Mouse (Mus musculus): ENCODE measurements around the gene Cdc16. TPM values are rescaled to one million over a fixed set of nuclear protein-coding genes. Genes with fewer than 3 reads are reported as not detected.

The Cdc16 gene
- total RNA-seq, 2 experiments from 2014 or later: 31.9 to 33.6 TPM

- intact Hi-C loops (cut with DNase I): loop anchor here (5.0 kb wide), 1 partner anchor 94 kb away; no protein-coding TSS in a partner anchor
- no peak for DNase-seq
Observed at GRCm38 (mm10) chr8:13793746-13794101, 36.2 kb downstream of the Cdc16 start.

- DNase-seq: no peak
- intact Hi-C loops (cut with DNase I): no loop called here
Observed at GRCm38 (mm10) chr8:13797676-13798075, 40.2 kb downstream of the Cdc16 start.

DNA sequence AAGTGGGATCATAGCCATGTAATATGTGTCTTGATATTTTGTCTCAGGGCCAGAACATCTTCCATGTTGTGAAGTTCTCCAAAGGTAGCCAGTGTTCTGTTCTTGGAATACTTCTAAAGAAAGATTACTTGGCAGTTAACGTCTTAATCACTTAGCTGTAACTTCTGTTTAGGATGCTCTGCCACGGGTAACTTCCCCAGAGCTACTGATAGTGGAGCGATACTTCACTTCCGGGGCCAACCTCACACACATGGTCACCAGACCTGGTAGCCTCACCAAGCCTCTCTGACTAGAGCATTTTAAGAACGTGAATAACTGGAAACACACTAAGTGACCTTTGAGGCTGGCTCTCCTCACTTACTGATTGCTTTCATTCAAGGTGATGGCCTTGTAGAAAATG, 42.1 kb downstream of the Cdc16 start:
- intact Hi-C loops (cut with DNase I): no loop called here
- DNase-seq: no peak

DNA sequence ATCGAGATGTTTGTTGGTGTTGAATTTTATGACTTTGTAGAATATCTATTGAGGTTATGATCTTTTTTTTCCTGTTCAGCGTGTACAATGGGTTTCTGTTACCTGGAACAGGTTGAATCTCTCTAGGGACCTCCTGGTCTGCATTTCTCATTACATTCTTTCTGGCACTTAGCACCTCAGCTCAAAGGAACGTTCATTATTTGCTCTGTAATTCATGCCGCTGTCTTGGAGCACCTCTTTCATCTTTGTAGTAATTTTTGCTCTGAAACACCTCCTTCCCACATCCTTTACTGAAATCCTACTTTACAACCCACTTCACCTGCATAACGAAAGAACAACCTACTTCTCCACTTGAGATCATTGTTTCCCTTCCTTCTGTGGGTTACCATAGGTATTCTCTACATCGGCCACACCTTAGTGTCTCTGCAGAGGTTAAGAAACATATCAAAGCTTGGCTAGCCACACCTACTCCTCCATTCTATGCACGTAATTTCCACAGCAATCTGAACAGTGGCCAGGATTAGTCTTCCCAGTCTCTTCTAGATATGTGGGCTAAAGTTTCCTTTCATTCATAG, 71.2 kb downstream of the Cdc16 start:
- intact Hi-C loops (cut with DNase I): no loop called here
- DNase-seq: no peak

Other genes starting within 250 kb of the Cdc16 start
- not detected for gene 1700029H14Rik, start 195.2 kb upstream of the Cdc16 start, total RNA-seq (2021)
- 10 to 100 TPM; 18.0 to 21.1 TPM for gene Rasa3, start 80.1 kb upstream of the Cdc16 start, total RNA-seq (2021)
- not detected for gene Cfap97d2, start 51.8 kb upstream of the Cdc16 start, total RNA-seq (2021)
- 1 to 10 TPM; 7.9 to 8.3 TPM for gene Upf3a, start 27.9 kb downstream of the Cdc16 start, total RNA-seq (2021)
- gene AF366264, start 80.7 kb downstream of the Cdc16 start, total RNA-seq (2021): not detected
- gene Champ1, start 112.0 kb downstream of the Cdc16 start, total RNA-seq (2021): 1 to 10 TPM; 7.1 to 7.9 TPM
- gene Coprs, start 132.6 kb downstream of the Cdc16 start, total RNA-seq (2021): 10 to 100 TPM; 11.8 to 11.9 TPM